Mouse (Mus musculus): ENCODE data around the gene Cdr2l. TPM values are rescaled to one million over a fixed set of nuclear protein-coding genes. Genes with fewer than 3 reads are reported as not detected.

Cdr2l gene
- total RNA-seq, 1 experiment from 2014 or later: 0.05 TPM

- ATAC-seq (replicated peaks in 1 of 2; ENCODE audit: insufficient read depth in 1 of 2, low FRiP score in 2 of 2, low TSS enrichment in 1 of 2, low read depth in 1 of 2, poor library complexity in 2 of 2, severe bottlenecking in 2 of 2): 0 out of 4 replicates have a peak, but pooled peaks have one; percentile 23 to 28
Observed at GRCm38 (mm10) chr11:115366039-115366705, 15.5 kb upstream of the Cdr2l start.

DNA sequence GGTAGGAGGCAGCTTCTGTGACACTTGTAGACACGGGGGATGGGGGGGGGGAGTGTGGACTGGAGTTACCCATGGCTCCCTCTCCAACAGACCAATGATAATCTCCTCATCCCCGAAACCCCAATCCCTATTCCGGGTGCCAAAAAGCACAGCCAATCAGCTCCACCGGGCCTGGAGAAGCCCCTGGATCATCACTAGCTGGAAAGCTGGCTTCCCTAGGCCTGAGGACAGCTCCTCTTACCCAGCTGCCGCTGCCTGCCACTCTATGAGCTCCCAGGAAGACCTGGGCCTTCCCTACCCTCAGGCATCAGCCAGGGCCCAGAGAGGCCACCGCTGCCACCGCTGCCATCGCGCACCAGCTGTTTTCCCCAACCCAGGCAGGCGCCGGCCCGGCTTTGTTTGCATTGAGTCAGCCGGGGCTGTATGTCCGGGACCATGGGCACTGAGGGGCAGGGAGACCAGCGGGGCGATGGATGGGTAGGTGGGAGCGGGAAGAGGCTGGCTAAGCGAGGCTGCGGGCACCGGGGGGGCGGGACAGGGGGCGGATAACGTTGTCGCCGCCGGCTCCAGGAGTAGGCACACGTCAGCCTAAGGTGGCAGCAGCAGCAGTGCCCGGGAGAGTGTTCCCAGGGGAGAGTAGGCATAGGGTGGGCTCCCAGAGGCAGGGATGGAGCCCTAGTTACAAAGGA lies 14.9 kb upstream of the Cdr2l start:
- no peak for ATAC-seq (replicated peaks in 1 of 2; ENCODE audit: insufficient read depth in 1 of 2, low FRiP score in 2 of 2, low TSS enrichment in 1 of 2, low read depth in 1 of 2, poor library complexity in 2 of 2, severe bottlenecking in 2 of 2)

GRCm38 (mm10) chr11:115367395-115367944 lies 14.2 kb upstream of the Cdr2l start, which contains the start of gene Hid1:
TSS of gene Hid1 (minus strand) at chr11:115367756.
- ATAC-seq (replicated peaks in 1 of 2; ENCODE audit: insufficient read depth in 1 of 2, low FRiP score in 2 of 2, low TSS enrichment in 1 of 2, low read depth in 1 of 2, poor library complexity in 2 of 2, severe bottlenecking in 2 of 2): peak; percentile 61 to 87

DNA sequence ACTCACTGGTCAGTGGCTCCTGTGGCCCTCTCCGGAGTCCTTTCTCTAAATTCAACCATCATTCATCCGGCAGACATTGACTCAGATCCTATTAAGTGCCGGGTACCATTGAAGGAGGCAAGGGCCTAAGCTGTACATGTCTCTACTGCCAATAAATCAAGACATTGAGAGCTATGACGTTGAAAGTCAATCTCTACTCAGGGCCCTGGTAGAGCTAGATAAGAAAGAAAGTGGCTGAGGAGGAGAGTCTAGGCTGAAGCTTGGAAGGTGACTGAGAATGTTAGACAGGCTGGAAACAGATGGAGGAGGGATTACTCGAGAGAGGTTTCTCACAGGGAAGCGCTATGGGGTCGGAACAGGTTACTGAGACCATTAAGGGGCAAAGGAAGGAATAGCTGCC lies 11.3 kb upstream of the Cdr2l start:
- no peak for ATAC-seq (replicated peaks in 1 of 2; ENCODE audit: insufficient read depth in 1 of 2, low FRiP score in 2 of 2, low TSS enrichment in 1 of 2, low read depth in 1 of 2, poor library complexity in 2 of 2, severe bottlenecking in 2 of 2)

DNA sequence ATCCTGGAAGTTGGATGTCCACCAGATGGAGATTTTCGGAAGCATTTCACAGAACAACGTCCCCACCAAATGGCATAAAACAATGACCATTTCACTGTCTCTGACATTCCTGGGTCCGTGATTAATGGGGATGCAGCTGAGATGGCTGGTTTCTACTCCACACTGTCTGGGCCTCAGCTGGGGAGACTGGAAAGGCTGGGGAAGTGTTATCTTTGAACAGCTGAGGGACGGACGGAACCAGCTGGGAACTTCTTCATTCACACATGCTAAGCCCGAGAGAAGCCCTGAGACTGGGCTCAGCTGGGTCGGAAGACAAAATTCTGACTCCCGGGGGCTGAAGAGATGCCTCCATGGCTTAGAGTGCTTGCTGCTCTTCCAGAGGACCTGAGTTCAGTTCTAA lies 10.4 kb upstream of the Cdr2l start:
- no peak for ATAC-seq (replicated peaks in 1 of 2; ENCODE audit: insufficient read depth in 1 of 2, low FRiP score in 2 of 2, low TSS enrichment in 1 of 2, low read depth in 1 of 2, poor library complexity in 2 of 2, severe bottlenecking in 2 of 2)

- ATAC-seq (replicated peaks in 1 of 2; ENCODE audit: insufficient read depth in 1 of 2, low FRiP score in 2 of 2, low TSS enrichment in 1 of 2, low read depth in 1 of 2, poor library complexity in 2 of 2, severe bottlenecking in 2 of 2): no peak
Observed at GRCm38 (mm10) chr11:115372015-115372414, 9.7 kb upstream of the Cdr2l start.

DNA sequence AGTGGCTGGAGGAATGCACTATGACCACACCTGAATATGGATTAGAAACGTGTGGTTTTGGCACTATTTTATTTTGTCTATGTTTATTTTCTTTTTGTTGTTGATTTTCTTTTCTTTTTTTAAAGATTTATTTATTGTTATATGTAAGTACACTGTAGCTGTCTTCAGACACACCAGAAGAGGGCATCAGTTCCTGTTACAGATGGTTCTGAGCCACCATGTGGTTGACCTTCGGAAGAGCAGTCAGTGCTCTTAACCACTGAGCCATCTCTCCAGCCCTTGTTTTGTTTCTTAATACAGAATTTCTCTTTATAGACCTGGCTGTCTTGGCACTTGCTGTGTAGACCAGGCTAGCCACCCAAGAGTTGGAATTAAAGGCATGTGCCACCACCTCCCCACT lies 9.0 kb upstream of the Cdr2l start:
- ATAC-seq (replicated peaks in 1 of 2; ENCODE audit: insufficient read depth in 1 of 2, low FRiP score in 2 of 2, low TSS enrichment in 1 of 2, low read depth in 1 of 2, poor library complexity in 2 of 2, severe bottlenecking in 2 of 2): no peak

- ATAC-seq (replicated peaks in 1 of 2; ENCODE audit: insufficient read depth in 1 of 2, low FRiP score in 2 of 2, low TSS enrichment in 1 of 2, low read depth in 1 of 2, poor library complexity in 2 of 2, severe bottlenecking in 2 of 2): peak; percentile 34 to 71; a peak in 3 of 4 replicates
Observed at GRCm38 (mm10) chr11:115373805-115374694, 7.7 kb upstream of the Cdr2l start.

GRCm38 (mm10) chr11:115374695-115375425 lies 6.9 kb upstream of the Cdr2l start:
- no peak for ATAC-seq (replicated peaks in 1 of 2; ENCODE audit: insufficient read depth in 1 of 2, low FRiP score in 2 of 2, low TSS enrichment in 1 of 2, low read depth in 1 of 2, poor library complexity in 2 of 2, severe bottlenecking in 2 of 2)

DNA sequence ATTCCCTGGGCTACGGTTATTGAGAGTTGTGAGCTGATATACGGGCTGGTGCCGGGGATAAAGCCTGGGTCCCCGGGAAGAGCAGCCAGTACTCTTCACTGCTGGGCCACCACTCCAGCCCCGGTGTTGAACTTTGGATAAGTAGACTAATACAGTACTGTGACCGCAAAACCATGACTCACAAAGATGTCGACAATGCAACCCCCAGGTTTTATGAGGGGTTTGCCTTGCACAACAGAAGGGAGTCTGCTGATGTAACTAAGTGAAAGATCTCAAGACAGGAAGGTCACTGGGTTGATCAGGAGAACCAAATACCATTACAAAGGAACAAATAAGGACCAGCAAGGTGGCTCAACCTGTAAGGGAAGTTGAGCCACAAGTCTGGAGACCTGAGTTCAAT lies 5.0 kb upstream of the Cdr2l start:
- ATAC-seq (replicated peaks in 1 of 2; ENCODE audit: insufficient read depth in 1 of 2, low FRiP score in 2 of 2, low TSS enrichment in 1 of 2, low read depth in 1 of 2, poor library complexity in 2 of 2, severe bottlenecking in 2 of 2): no peak

GRCm38 (mm10) chr11:115377254-115377653 lies 4.5 kb upstream of the Cdr2l start:
- no peak for ATAC-seq (replicated peaks in 1 of 2; ENCODE audit: insufficient read depth in 1 of 2, low FRiP score in 2 of 2, low TSS enrichment in 1 of 2, low read depth in 1 of 2, poor library complexity in 2 of 2, severe bottlenecking in 2 of 2)

- no peak for ATAC-seq (replicated peaks in 1 of 2; ENCODE audit: insufficient read depth in 1 of 2, low FRiP score in 2 of 2, low TSS enrichment in 1 of 2, low read depth in 1 of 2, poor library complexity in 2 of 2, severe bottlenecking in 2 of 2)
Observed at GRCm38 (mm10) chr11:115377854-115378253, 3.9 kb upstream of the Cdr2l start.

DNA sequence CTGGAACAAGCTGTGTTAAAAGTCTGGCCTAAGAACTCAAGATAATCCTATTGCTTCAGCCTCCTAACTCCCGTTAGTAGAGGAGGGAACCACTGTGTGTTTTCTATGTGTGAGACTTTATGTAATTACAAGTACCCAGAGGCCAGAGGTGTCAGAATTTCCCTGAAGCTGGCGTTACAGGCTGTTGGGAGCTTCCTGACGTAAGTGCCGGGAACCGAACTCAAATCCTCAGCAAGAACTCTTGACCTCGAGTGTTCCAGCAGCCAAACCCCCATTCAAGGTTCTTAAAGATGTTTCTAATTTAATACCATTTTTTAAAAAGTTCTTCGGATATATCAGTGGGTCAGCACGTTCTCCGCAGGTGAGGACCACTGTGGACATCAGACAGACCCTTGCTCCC lies 440 bp upstream of the Cdr2l start:
- no peak for ATAC-seq (replicated peaks in 1 of 2; ENCODE audit: insufficient read depth in 1 of 2, low FRiP score in 2 of 2, low TSS enrichment in 1 of 2, low read depth in 1 of 2, poor library complexity in 2 of 2, severe bottlenecking in 2 of 2)

GRCm38 (mm10) chr11:115382891-115383290 lies 1.2 kb downstream of the Cdr2l start:
- no peak for ATAC-seq (replicated peaks in 1 of 2; ENCODE audit: insufficient read depth in 1 of 2, low FRiP score in 2 of 2, low TSS enrichment in 1 of 2, low read depth in 1 of 2, poor library complexity in 2 of 2, severe bottlenecking in 2 of 2)

- ATAC-seq (replicated peaks in 1 of 2; ENCODE audit: insufficient read depth in 1 of 2, low FRiP score in 2 of 2, low TSS enrichment in 1 of 2, low read depth in 1 of 2, poor library complexity in 2 of 2, severe bottlenecking in 2 of 2): no peak
Observed at GRCm38 (mm10) chr11:115383701-115384474, 2.2 kb downstream of the Cdr2l start.

DNA sequence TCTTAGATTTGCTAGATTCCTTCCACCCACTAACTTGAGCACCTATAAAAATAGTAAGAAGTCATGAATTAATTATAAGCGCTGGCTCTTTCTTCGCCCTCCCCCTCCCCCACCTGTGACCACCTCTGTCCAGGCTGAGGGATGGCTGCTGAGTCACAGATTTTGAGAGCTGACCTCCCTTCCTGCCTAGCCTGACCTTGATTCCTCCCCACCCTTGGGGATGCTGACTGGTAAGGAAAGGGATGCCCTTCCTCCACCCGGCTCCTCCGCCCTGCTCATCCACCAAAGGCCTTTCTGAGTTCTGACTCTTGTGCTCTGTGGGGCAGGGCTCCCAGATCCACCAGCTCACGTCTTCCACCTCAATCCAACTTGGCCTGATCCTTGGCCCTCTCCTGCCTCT lies 2.9 kb downstream of the Cdr2l start:
- ATAC-seq (replicated peaks in 1 of 2; ENCODE audit: insufficient read depth in 1 of 2, low FRiP score in 2 of 2, low TSS enrichment in 1 of 2, low read depth in 1 of 2, poor library complexity in 2 of 2, severe bottlenecking in 2 of 2): no peak
